Mouse (Mus musculus) embryonic stem cell, embryonic (primary cell): ENCODE measurements around the gene Olfr168.
"Not testable (repeated sequence)": the region's sequence is repeated elsewhere in the genome, so short reads cannot be mapped to it uniquely, and the experiment has no call there.

Experiments
- CTCF ChIA-PET, 4 experiments: fragments of 300-600 bp in 2 of 4; fragments of 350-600 bp in 2 of 4; sonication (Branson Sonifier 250); formaldehyde crosslinking; loops; one replicate each; lab custom pipeline; 2022; ENCODE audit warnings: inconsistent platforms in 2 of 4; lab: Charles Lee
- POLR2A ChIA-PET, 4 experiments: fragments of 300-600 bp in 2 of 4; fragments of 350-600 bp in 2 of 4; sonication (Branson Sonifier 250); formaldehyde crosslinking; loops; one replicate each; lab custom pipeline; 2022; ENCODE audit warnings: antibody characterized with exemption in 4 of 4, inconsistent platforms in 1 of 4; lab: Charles Lee

Olfr168 gene

GRCm38 (mm10) chr16:19535455-19535854, at the start of gene Olfr168:
Gene Olfr168 (minus strand): TSS chr16:19535555.
- ChIA-PET CTCF (no interaction called here), POLR2A (no interaction called here)

- CTCF ChIA-PET, POLR2A ChIA-PET: not testable (repeated sequence)
Observed at GRCm38 (mm10) chr16:19571709-19572108, 36.4 kb upstream of the Olfr168 start, which contains the start of gene Olfr169. Gene Olfr169 (minus strand): TSS chr16:19571809.

GRCm38 (mm10) chr16:19553429-19553828, 18.1 kb upstream of the Olfr168 start:
- POLR2A ChIA-PET, CTCF ChIA-PET: not testable (repeated sequence)

GRCm38 (mm10) chr16:19552246-19552645, 16.9 kb upstream of the Olfr168 start:
- CTCF ChIA-PET, POLR2A ChIA-PET: not testable (repeated sequence)

GRCm38 (mm10) chr16:19522166-19522565, 13.2 kb downstream of the Olfr168 start, which contains the start of gene Olfr167:
Gene Olfr167 (minus strand): TSS chr16:19522266.
- ChIA-PET CTCF (no interaction called here), POLR2A (no interaction called here)

GRCm38 (mm10) chr16:19483394-19483793, 52.0 kb downstream of the Olfr168 start, which contains the start of gene Olfr166:
Gene Olfr166 (plus strand): TSS chr16:19483694.
- POLR2A ChIA-PET, result no interaction called here
- CTCF ChIA-PET, result no interaction called here
